Mouse (Mus musculus) kidney, embryonic 14.5 days (tissue): Measurements from ENCODE around the gene Atp6v0a2. TPM values are rescaled to one million over a fixed set of nuclear protein-coding genes. Genes with fewer than 3 reads are reported as not detected.

ENCODE experiments used
- ATAC-seq: fragments of 200-750 bp; cut with Nextera tagmentation; 2 replicates; pipeline ENCODE4 v1.8.0; 2017; ENCODE audit warnings: moderate number of reproducible peaks, mild to moderate bottlenecking, moderate TSS enrichment, moderate library complexity; ENCODE audit not compliant: low FRiP score, low TSS enrichment
- H3K27ac ChIP-seq: fragments of 300-500 bp; sonication (generic); 2 replicates; pipeline ENCODE4 v1.5.1; 2014; ENCODE audit warnings: low read depth, mild to moderate bottlenecking, low read length, moderate library complexity, mixed read lengths
- H3K27me3 ChIP-seq: fragments of 300-500 bp; sonication (generic); 2 replicates; pipeline ENCODE4 v1.6.1; 2014; ENCODE audit warnings: mild to moderate bottlenecking, low read length; ENCODE audit not compliant: control insufficient read depth, insufficient read depth
- H3K36me3 ChIP-seq: fragments of 300-500 bp; sonication (generic); 2 replicates; pipeline ENCODE4 v1.6.1; 2014; ENCODE audit warnings: low read length, mixed read lengths; ENCODE audit not compliant: control insufficient read depth, insufficient read depth
- H3K4me1 ChIP-seq: fragments of 300-500 bp; sonication (generic); 2 replicates; pipeline ENCODE4 v1.6.1; 2014; ENCODE audit warnings: low read length, mixed read lengths; ENCODE audit not compliant: control insufficient read depth, insufficient read depth
- H3K4me2 ChIP-seq: fragments of 300-500 bp; sonication (generic); replicated peaks from 2 replicates; pipeline ENCODE4 v1.6.1; 2014; ENCODE audit warnings: low read depth, mild to moderate bottlenecking, low read length
- H3K4me3 ChIP-seq: fragments of 300-500 bp; sonication (generic); 2 replicates; pipeline ENCODE4 v1.5.1; 2014; ENCODE audit warnings: mild to moderate bottlenecking, low read length
- H3K9ac ChIP-seq: fragments of 300-500 bp; sonication (generic); 2 replicates; pipeline ENCODE4 v1.6.1; 2014; ENCODE audit warnings: low read depth, mild to moderate bottlenecking, low read length, moderate library complexity
- H3K9me3 ChIP-seq: fragments of 300-500 bp; sonication (generic); 2 replicates; pipeline ENCODE4 v1.6.1; 2016; ENCODE audit warnings: low read length; ENCODE audit not compliant: control insufficient read depth
- whole genome bisulfite sequencing: fragments of 180-500 bp; shearing (Covaris S2); extraction: QIAGEN DNeasy Blood & Tissue Kit; methylation state at CpG from one replicate; pipeline ENCODE4 v1.1.7; 2014; 5-methylcytosine and 5-hydroxymethylcytosine counted together
- polyA plus RNA-seq: library from polyadenylated mRNA; unstranded; fragments of >200 nt; fragmentation: Nextera tagmentation; extraction: Ambion mirVana; gene quantifications from 2 replicates; pipeline ENCODE4 v1.2.1, GENCODE M21; 2014

The Atp6v0a2 gene
- polyA plus RNA-seq, 1 experiment from 2014 or later, result 51.6 TPM

DNA sequence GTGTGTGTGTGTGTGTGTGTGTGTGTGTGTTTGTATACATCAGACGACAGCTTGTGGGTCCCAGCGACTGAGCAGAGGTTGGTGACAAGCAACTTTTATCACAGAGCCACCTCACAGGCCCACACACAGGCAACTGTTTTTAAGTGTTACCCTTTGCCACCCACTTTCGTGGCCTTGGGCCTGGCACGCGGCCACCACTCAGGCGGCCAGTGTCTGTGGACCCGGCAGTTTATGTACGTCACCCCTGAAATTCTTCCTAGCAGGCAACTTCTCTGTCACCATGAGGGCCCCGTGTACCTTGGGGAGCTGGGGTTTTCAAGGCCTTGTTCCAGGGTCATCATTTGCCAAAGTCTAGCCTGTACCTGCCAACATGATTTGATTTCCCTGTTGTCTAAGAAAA lies 123.3 kb downstream of the Atp6v0a2 start:
- no peak for ATAC-seq
- Histone ChIP-seq H3K4me1 (no peaks in the 10 kb centered on the region), H3K36me3 (no peaks in the 10 kb centered on the region), H3K4me3 (no peak overlapping the region), H3K4me2 (no peak overlapping the region), H3K9ac (no peak overlapping the region), H3K27ac (no peak overlapping the region), H3K9me3 (no peaks in the 10 kb centered on the region), H3K27me3 (no peaks in the 10 kb centered on the region)
- WGBS, result 82% methylated on average over 9 of the region's 9 CpGs

DNA sequence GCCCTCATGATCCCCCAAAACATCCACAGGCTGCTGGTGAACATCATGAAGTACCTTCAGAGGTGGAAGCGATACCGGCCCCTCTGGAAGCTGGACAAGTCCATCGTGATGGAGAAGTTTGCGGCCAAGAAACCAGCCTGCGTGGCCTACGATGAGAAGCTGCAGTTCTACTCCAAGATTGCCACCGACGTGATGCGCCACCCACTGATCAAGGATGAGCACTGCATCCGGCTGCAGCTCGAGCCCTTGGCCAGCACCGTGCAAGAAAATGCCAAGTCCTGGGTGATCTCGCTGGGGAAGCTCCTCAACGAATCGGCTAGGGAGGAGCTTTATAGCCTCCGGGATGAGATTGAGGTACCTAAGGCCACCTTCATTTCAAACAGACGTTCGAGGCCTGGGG lies 132.6 kb downstream of the Atp6v0a2 start:
- H3K4me2 ChIP-seq, result no peak overlapping the region
- no peaks in the 10 kb centered on the region for H3K36me3 ChIP-seq
- H3K4me3 ChIP-seq, result no peak overlapping the region
- no peaks in the 10 kb centered on the region for H3K27me3 ChIP-seq
- no peak overlapping the region for H3K27ac ChIP-seq
- H3K9me3 ChIP-seq, result peaks cover 5% of the 10 kb centered on the region; the same call in 1 of the 2 replicates
- ATAC-seq, result no peak
- H3K4me1 ChIP-seq, result no peaks in the 10 kb centered on the region
- H3K9ac ChIP-seq, result no peak overlapping the region
- WGBS, result 65% methylated on average over 18 of the region's 18 CpGs

- Histone ChIP-seq H3K9ac (no peak overlapping the region), H3K4me1 (no peaks in the 10 kb centered on the region), H3K4me3 (no peak overlapping the region), H3K27ac (no peak overlapping the region), H3K9me3 (peaks cover 5% of the 10 kb centered on the region; the same call in 1 of the 2 replicates), H3K36me3 (no peaks in the 10 kb centered on the region), H3K4me2 (no peak overlapping the region), H3K27me3 (no peaks in the 10 kb centered on the region)
- no peak for ATAC-seq
- WGBS, result 97% methylated on average over 1 of the region's 1 CpGs
Observed at GRCm38 (mm10) chr5:124761787-124762186, 133.4 kb downstream of the Atp6v0a2 start.

Other genes with a start within 250 kb of the Atp6v0a2 start
- gene Sbno1, start 202.6 kb upstream of the Atp6v0a2 start, polyA plus RNA-seq, result 66.3 and 102 TPM in 2 replicates
- 54.7 and 58.6 TPM in 2 replicates for gene Kmt5a, start 188.6 kb upstream of the Atp6v0a2 start, polyA plus RNA-seq
- 29.4 and 31.7 TPM in 2 replicates for gene Rilpl2, start 150.2 kb upstream of the Atp6v0a2 start, polyA plus RNA-seq
- gene Snrnp35, start 145.4 kb upstream of the Atp6v0a2 start, polyA plus RNA-seq, result 12.8 and 23.8 TPM in 2 replicates
- 21.9 and 26.1 TPM in 2 replicates for gene Rilpl1, start 97.2 kb upstream of the Atp6v0a2 start, polyA plus RNA-seq
- 457 and 564 TPM in 2 replicates for gene Tmed2, start 87.9 kb upstream of the Atp6v0a2 start, polyA plus RNA-seq
- gene Ddx55, start 75.7 kb upstream of the Atp6v0a2 start, polyA plus RNA-seq, result 14.0 and 17.3 TPM in 2 replicates
- gene Eif2b1, start 49.4 kb upstream of the Atp6v0a2 start, polyA plus RNA-seq, result 84.8 and 85.1 TPM in 2 replicates
- 73.7 and 79.8 TPM in 2 replicates for gene Gtf2h3, start 49.4 kb upstream of the Atp6v0a2 start, polyA plus RNA-seq
- gene Dnah10, start 96.5 kb downstream of the Atp6v0a2 start, polyA plus RNA-seq, result 0.13 and 0.14 TPM in 2 replicates
- 7.1 and 9.5 TPM in 2 replicates for gene Ccdc92, start 233.8 kb downstream of the Atp6v0a2 start, polyA plus RNA-seq
- gene Zfp664, start 234.1 kb downstream of the Atp6v0a2 start, polyA plus RNA-seq, result 108 and 129 TPM in 2 replicates